Mouse (Mus musculus): Measurements from ENCODE around the gene Lamc2.

Lamc2 gene

DNA sequence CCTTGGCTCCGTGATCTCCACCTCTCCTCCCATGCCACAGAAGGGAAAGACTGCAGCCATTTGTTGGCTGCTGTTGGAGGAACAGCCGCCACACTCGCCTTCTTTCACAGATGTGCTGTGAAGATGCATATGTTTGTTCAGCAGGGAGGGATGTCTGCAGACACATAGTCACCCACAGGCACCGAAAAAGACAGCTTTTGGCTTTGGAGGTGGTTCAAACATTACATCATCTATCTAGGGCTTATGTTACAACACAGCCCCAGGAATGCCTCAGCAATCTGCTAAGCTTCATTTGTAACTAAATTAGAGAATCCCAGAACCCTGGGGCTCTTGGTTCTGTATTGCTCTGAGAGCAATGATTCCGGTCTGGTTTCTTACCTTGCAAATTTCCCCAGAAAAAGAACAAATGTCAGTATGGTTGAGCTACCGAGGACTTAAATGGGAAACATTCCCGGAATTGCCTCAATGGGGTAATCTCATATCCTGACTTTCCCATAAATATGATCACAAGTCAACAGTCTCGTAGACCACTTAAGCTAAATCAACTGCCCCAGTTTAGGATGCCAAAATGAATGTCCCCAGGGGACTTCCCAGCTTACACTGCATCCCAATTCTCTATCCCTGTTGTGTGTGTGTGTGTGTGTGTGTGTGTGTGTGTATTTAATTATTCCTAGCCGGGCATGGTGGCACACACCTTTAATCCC lies 5.5 kb downstream of the Lamc2 start:
- DNase-seq (ENCODE audit: low read depth, low spot score) = no peak

DNA sequence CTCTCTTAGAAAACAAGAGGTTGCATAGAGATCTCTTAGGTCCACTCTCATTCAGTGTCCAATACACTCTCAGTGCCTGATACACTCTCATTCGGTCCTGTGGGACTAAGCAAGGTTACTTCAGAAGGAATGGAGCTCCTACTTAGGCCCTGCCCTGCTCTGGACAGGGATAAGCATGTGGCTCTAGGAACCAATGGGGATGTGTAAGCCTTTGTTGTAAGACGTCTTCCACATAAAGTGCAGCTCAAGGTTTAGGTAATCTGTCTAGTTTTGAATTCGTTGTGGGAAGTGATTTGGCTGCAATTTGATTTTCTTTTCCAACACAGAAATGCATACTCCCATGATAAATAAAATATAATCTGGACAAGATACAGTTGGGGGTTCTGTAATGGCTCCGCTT lies 6.1 kb downstream of the Lamc2 start:
- no peak for DNase-seq (ENCODE audit: low read depth, low spot score)

DNA sequence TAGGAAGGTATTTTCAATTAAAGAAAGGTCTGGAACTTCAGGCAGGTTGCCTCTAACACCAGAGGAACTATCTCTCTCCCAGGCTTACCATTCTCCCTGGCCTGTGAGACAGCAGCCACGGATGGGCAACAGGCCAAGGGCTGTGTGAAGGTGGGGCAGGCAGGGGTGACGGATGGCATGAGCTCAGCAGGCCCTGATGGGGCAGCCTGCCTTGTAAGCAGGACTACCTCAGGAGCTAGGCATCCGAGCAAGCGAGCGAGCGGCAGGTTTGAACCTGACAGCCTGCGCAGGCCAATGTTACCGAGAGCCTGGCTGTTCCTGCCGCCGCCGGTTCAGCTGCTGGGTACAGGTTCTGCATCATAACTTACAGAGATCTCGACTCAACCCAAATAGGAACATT lies 11.4 kb downstream of the Lamc2 start:
- peak; percentile 50 for DNase-seq (ENCODE audit: low read depth, low spot score)

DNA sequence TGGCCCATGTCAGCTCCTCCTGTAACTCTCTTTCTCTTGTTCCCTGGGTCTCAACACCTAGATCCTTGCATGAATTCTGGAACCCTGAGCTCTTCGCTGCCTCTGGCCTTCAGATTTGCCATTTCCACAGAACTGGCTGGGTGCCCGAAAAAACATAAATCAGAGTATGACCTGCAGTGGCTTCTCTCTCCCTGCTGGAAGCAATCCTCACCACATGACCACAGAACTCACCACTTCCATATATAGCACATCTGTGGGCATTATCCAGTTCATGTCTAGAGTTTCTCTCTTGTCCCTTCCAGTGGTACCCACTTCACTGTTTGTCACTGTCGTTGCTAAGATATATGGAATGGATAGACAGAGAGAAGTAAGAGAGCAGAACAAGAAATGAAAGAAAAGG lies 13.0 kb downstream of the Lamc2 start:
- no peak for DNase-seq (ENCODE audit: low read depth, low spot score)

DNA sequence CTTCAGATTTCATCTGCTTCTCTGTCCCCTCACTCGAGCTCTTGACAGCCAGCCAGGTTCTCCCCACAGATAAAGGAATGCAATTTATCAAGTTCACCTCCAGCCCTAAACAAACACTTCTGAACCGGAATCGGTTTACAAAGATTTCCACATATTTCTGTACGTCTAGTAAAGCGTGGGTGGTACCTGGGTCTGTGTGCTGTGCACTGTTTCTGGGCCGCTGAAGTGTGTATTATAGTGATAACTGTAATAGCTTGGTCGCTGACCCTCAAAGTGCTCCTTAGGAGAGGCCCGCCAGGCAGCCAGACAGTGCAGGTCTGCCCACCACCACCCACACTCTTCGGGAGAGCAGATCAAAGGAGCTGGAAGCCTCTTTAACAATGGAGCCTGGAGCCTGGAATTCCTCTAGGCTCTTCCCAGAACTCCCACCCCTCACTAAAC lies 13.9 kb downstream of the Lamc2 start:
- peak; percentile 66 for DNase-seq (ENCODE audit: low read depth, low spot score)

DNA sequence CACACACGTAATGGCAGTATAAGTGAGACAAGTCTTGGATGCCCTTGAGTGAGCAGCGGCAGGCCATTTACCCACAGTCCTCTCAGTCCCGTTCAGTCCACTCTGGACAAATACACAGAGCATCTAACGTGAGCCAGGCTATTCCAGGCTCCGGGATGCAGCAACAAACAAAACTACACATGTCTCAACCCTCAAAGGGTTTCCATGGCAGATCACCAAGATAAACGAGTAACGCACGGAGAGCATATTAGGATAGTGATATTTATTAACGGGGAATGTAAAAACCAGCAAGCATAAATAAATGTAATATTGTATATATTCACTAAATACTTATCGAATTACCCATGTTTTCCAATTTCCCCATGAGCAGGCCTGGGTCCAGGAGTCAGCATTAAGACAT lies 15.2 kb downstream of the Lamc2 start:
- DNase-seq (ENCODE audit: low read depth, low spot score) = no peak

DNA sequence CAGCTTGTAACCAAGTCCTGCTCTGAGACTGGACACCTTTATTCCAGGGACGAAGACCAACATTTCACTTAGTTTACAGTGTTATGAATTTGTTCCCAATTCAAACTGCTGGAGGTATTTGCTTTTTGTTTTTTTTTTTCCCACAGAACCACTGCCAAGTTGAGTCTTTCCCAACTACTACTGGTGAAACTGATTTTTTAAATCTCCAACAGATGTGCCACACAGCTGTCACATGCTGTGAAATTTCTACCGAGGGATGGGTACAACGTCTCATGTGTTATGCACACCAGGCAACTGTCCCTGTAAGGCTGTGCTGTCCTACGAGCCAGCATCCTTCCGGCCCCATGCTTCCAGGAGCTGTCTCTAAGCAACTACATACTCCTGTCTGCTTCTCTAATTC lies 18.0 kb downstream of the Lamc2 start:
- no peak for DNase-seq (ENCODE audit: low read depth, low spot score)

DNA sequence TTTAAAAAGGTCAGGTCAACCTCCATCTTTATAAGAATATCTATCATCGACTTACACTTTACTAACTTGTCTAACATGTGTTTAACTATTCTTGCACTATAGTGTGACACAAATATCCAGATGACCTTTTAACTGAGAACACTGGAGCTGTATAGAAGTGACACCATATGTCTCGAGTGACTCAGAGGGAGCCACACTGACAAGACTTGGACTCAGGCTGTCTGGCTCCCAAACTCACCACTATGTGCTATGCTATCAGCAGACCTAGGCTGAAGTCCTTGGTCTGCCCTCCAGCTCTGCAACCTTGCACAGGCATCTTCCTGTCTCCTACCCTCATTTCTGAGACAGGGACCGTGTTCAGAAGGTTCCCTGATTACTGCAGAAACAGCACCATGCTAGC lies 22.4 kb downstream of the Lamc2 start:
- DNase-seq (ENCODE audit: low read depth, low spot score) = no peak

DNA sequence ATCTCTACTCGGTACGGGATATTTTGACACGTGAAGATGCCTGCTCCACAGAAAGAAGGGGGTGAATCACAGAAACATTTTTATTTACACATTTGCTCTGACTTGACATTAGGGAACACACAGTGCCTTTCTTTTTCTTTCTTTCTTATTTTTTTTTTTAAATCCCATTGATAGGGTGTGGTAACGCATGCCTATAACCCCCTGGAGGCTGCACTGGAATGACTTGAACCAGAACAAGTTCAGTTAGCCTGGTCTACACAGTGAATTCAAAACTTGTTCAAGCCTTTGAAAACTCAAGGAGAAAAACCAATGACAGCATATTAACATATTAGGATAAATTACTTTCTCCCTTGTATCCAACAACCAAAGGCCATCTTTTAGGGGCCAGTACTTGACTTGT lies 27.1 kb downstream of the Lamc2 start:
- no peak for DNase-seq (ENCODE audit: low read depth, low spot score)

DNA sequence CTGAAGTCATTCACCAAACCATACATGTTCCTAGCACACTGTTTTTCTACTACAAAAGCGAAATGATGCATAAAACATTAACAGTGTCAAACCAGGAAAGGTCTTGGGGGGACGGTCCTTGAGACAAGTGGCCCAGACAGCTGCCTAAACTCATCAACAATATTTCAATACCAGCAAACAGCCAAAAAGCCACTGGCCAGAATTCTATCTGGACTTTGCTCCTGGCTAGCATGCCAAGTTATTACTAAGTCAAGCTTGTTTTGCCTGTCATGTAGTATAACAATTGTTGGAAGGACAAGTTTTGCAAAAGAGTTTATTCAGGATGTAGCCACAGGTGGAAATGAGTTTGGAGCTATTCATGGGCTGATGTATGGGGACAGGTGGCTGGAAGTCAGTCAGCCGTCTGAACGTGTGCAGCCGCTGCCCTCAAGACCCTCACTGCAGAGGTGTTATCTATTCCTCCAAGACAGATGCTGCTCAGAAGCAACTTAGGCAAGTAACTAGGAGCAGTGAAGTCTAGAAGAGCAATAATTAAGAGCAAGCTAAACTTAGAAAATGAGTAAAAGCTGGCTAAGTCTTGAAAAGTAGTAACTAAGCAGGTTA lies 29.1 kb downstream of the Lamc2 start:
- no peak for DNase-seq (ENCODE audit: low read depth, low spot score)

DNA sequence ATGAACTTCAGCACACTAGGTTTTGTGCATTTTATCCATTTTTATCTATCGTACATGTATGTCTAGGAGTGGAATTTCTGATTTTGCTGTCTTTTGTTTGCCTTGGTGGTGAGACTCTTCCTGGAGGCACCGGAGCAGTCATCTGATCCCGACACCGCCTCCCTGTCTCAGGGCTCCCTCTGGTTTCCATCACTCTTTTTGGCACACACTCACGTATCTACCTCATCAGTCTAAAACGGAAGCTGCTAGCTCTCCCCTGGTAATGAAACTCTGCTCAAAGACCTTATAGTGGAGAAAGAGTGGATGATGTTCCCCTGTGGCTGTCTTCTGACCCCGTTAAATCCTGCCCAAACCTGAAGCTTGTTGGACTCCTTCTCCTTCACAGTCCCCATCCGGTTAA lies 30.9 kb downstream of the Lamc2 start:
- no peak for DNase-seq (ENCODE audit: low read depth, low spot score)

DNA sequence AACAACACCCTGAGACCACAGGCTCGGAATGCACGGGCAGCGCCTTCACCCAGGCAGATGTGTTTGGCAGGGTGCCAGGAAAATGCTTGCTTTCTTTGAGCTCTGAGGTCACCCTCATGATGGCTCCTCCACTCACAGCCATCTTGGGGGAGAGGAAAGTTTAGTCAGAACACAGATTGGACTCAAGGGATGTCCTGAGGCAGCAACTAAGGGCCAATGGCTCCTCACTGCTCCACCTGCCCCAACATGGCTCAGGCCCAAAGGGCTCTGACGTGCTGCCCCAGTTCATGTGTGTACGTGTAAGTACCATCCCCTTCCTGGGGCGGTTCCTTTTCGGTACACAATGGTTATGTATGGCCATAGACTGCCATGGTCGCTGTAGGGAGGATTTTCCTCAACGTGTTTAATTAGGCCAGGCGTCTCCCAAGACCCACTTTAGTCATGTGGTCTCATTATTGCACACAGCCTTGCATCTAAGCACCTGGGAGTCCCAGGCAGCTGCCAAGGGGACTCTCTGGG lies 32.6 kb downstream of the Lamc2 start:
- peak; percentile 51 for DNase-seq (ENCODE audit: low read depth, low spot score)

DNA sequence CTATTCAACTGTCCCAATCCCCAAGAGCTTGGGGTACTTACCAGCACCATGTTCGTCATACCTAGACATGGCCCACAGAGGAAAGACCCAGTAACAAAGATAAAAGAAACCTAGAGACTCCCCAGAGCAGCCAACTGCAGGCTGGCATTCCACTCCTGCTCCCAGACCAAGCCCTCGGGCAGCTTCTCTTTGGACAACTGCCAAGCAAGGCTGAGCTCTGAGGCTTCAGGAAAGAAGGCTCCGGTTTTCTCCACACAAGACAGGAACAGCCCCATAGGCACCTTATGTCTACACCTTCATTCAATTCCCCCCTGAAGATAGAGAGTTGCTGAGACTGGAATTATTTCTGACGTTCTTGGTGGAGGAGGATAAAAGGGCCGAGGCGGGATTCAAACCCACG lies 33.7 kb downstream of the Lamc2 start:
- no peak for DNase-seq (ENCODE audit: low read depth, low spot score)

DNA sequence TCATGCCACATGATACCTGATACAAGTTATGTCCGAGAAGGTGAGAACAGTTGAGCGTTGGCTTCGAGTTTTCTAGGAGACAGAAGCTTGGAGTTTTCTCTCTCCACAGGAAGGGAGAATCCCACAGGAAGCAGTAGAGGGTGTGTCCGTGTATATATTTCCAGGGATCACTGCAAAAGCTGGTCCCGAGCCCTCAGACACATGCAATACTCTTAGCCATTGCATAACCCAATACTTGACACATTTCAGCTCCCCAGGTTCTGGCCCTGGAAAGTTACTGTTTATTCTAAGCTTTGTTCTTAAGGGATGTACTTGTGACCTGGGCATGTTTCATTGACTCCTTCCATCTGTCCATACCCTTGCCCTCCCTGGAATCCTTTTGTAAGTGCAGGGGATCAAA lies 40.5 kb downstream of the Lamc2 start:
- no peak for DNase-seq (ENCODE audit: low read depth, low spot score)

DNA sequence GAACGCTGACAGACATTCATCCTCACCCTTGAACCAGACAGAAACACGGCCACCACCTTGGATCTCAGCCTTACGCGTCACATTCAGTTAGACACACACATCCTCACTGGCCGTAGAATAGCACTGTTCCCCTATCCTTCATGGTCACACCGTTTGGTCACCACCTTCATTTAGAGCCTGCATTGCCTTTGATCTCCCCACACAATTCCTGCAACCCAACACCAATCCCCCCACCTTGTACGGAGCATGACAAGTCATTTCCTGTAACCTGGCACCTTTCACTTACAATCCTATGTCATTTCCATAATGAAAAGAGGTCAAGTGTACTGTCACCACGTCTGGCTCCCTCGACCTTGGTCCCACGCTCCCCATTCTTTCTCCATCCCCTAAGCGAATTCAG lies 42.2 kb downstream of the Lamc2 start:
- DNase-seq (ENCODE audit: low read depth, low spot score) = no peak

DNA sequence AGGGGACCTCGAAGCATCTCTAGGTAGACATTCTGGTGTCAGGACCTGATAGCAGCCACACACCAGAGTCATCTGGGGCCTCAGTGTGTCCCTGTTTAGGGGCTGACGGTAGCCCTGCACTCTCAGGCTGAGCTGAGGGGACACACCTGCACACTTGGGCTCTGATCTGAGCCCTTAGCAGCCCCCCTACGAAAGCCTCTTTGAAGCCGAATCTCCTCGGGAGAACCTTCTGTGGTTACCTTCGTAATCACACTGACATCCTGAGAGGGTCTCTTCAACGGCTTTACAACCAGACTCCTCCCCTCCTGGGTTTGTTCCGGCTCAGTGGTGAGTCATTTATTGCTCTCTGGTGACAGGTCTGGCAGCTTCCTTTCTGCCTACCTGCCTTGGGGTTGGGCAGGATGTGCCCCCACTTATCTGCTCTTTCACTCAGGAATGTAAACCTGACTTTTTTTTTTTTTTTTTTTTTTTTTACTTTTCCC lies 45.5 kb downstream of the Lamc2 start:
- DNase-seq (ENCODE audit: low read depth, low spot score) = no peak

DNA sequence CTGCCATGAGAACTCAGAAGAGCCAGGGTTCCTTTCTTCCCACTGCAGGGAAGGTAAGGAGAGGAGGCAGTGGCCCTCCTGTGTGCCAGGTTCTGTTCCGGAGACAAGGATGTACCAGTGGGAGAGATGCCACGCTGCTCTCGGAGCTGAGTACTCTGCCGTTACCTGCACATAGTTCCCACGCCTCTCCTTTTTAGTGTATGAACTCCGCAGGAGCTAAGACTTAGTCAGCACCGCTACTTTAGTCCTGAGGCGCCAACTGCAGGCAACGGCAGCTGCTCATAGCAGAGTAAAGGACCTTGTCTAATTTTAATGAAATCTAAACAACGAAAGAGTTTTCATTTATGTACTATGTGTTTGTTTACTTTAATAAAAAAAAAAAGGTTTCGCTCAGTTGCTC lies 46.0 kb downstream of the Lamc2 start:
- no peak for DNase-seq (ENCODE audit: low read depth, low spot score)

DNA sequence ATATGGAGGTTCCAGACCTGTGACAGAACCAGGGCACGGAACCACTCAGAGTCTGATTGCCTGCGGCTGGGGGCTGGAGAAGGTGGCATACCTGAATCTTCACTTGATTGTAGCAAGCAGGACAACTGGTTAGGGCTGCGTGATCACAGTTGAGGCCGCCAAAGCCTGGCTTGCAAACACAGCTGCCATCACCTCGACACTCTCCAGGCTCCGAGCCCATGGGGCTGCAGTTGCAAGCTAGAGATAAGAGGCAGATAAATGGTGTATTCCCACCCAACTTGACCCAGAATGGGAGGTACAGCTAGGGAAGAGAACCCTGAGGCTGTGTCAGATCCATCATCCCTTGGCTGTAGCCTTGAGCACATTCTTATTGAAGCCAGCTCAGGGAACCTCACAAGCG lies 46.6 kb downstream of the Lamc2 start:
- DNase-seq (ENCODE audit: low read depth, low spot score) = no peak

DNA sequence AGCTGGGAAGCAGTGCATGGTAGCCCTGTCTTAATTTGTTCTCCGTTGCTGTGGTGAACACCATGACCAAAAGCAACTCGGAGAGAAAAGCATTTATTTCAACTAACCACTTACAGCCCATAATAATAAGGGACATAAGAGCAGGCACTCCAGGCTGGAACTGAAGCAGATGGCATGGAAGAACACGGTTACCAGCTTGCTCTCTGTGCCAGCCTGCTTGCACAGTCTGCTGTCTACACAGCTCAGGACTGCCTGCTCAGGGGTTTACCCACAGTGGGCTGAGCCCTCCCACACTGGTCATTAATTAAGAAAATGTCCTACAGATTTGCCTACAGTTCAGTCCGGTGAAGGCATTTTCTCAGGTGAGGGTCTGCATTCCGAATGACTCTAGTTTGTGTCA lies 47.8 kb downstream of the Lamc2 start:
- no peak for DNase-seq (ENCODE audit: low read depth, low spot score)

DNA sequence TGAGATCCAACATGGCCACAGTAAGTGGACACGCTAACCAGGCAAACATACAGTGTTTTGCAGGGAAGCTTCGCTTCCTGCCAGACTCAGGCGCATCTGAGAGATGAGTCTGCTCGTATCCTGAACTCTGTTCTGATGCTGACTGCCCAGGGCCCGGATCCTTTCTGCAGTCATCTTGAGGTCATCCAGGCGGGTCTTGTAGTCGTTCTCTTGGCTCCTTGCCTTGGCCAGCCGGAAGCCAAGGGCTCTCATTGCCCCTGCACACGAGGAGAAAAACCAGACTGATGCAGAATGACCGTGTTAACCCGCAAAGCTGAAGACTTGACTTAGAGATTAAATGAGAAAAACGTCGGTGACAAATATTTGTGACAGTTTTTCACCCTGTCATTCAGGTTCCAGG lies 49.6 kb downstream of the Lamc2 start:
- no peak for DNase-seq (ENCODE audit: low read depth, low spot score)

DNA sequence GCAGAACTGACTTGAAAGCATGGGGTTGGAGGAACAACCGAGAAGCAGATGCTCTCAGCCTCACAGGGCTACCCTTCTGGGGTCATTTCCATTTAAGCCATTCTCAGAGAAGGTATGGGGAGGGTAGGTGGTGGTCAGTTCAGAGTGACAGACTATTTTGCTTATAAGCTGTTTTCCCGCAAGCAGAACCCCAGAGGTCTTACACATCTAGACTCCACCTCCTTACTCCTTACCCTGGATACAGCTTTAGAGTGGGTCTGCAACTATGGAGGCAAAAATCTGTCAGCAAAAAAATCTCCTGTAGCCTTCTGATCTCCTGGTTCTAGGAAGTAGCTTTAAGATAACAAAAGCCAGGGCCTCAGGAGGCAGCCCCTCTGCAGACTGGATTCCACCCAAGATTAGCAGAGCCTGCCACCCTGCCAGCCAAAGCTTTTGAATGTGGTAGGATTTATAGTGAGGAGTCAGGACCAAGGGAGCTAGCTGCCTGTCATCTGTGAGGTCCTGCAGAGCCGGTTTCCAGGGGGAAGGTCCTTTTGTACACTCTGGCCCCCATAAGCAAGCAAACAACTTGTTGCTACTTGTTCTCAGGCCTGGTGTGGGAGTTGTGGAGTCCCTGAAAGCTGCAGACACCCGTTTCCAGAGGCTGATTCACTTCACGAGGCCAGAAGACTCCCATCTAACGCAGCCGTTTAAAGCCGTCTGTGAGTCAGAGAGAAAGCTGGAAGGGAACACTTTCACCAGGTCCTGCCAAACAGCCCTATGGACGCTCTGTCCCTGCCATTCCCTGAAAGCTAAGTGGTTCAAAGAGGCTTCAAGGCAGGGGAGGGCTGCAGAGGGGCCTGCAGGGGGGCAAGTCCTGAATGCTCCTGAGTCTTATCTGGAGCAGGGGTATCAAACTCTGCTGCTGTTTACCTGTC lies 52.1 kb downstream of the Lamc2 start:
- no peak for DNase-seq (ENCODE audit: low read depth, low spot score)

DNA sequence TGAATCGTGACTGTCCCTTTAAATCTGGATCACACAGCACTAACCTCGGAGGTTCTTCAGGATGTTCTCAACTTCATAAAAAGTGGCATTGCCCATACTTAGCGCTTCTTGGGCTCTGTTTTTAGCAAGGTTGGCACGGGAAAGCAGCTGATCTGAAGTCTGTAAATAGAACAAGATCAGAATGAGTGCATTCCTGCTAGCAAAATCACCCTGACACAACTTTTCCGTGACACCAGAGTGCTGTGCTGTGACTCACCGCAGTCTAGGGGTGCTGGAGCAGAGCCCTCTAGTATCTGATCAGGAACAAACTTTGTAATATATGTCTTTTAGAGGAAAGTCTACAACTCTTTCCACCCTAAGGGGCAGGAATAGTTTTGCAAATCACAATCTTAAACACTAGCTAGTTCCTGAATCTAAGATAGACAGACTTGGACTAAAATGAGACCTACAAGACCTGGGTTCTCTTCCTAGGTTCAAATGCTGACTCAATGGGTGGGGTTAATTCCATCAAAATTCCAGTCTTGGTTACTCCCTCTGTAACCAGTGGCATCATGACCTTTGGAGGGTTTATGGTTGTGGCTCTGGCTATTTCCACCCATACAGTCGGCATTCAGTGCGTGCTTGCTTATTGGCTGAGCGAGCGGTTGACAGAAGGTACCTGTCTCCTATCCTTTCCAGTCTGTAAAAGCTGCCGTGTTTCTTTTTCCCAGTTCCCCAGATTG lies 56.1 kb downstream of the Lamc2 start:
- DNase-seq (ENCODE audit: low read depth, low spot score) = peak; percentile 35
